Mouse (Mus musculus) megakaryocyte, embryonic 14.5 days (primary cell): ENCODE measurements around the gene AI661453. TPM values are rescaled to one million over a fixed set of nuclear protein-coding genes. Genes with fewer than 3 reads are reported as not detected.
"Not testable (repeated sequence)": the region's sequence is repeated elsewhere in the genome, so short reads cannot be mapped to it uniquely, and the experiment has no call there.

Experiments
- H3K27me3 ChIP-seq: replicated peaks from 2 replicates; pipeline ENCODE3; 2012; ENCODE audit warnings: inconsistent platforms
- H3K36me3 ChIP-seq: replicated peaks from 2 replicates; pipeline ENCODE3; 2012; ENCODE audit warnings: low read length, inconsistent platforms, mixed read lengths
- H3K4me1 ChIP-seq: 2 replicates; pipeline ENCODE4 v1.6.1; 2012; ENCODE audit warnings: inconsistent platforms
- H3K4me3 ChIP-seq: replicated peaks from 2 replicates; pipeline ENCODE3; 2012; ENCODE audit warnings: moderate library complexity, mild to moderate bottlenecking, inconsistent platforms
- H3K9me3 ChIP-seq: 2 replicates; pipeline ENCODE4 v1.6.1; 2012; ENCODE audit warnings: inconsistent platforms
- FLI1 ChIP-seq: IDR thresholded peaks from 2 replicates; pipeline ENCODE4 v1.6.1; 2012; ENCODE audit warnings: low read length, inconsistent platforms, mixed read lengths
- GATA1 ChIP-seq: IDR thresholded peaks from 3 replicates; pipeline ENCODE4 v1.6.1; 2012; ENCODE audit warnings: mixed read lengths, low read length, inconsistent platforms, borderline replicate concordance
- polyA plus RNA-seq: library from polyadenylated mRNA; stranded (reverse); fragments of >175 nt; gene quantifications from 2 replicates; pipeline ENCODE4 v1.2.3, GENCODE M21; 2012; ENCODE audit warnings: low replicate concordance; ENCODE audit not compliant: insufficient read depth

The AI661453 gene
- polyA plus RNA-seq, 1 experiment: 0.48 TPM

- H3K27me3 ChIP-seq: no peaks in the 10 kb centered on the region
- peaks cover 25% of the 10 kb centered on the region for H3K4me1 ChIP-seq
- peaks cover 91% of the 10 kb centered on the region for H3K36me3 ChIP-seq
- H3K9me3 ChIP-seq: no peaks in the 10 kb centered on the region
- TF ChIP-seq GATA1: no peak
- TF ChIP-seq FLI1: no peak
- no peak overlapping the region for H3K4me3 ChIP-seq
Observed at GRCm38 (mm10) chr17:47494132-47494531, 57.7 kb downstream of the AI661453 start.

- Histone ChIP-seq H3K27me3 (no peaks in the 10 kb centered on the region), H3K4me3 (peak overlapping the region; percentile 93), H3K9me3 (no peaks in the 10 kb centered on the region), H3K36me3 (peaks cover 45% of the 10 kb centered on the region), H3K4me1 (peaks cover 46% of the 10 kb centered on the region)
- TF ChIP-seq FLI1 (no peak), GATA1 (no peak)
Observed at GRCm38 (mm10) chr17:47501531-47501930, 65.1 kb downstream of the AI661453 start.

- Histone ChIP-seq H3K4me1 (peaks cover 49% of the 10 kb centered on the region), H3K4me3 (peak within 1 kb of the TSS; percentile 93), H3K36me3 (peaks cover 47% of the 10 kb centered on the region), H3K9me3 (no peaks in the 10 kb centered on the region), H3K27me3 (no peaks in the 10 kb centered on the region)
- TF ChIP-seq FLI1 (no peak), GATA1 (no peak)
Observed at GRCm38 (mm10) chr17:47501946-47502706, 65.7 kb downstream of the AI661453 start, which contains the start of gene Taf8. Taf8 (minus strand) TSS chr17:47502292.

- not testable (repeated sequence) for H3K27me3 ChIP-seq, H3K9me3 ChIP-seq
- H3K4me1 ChIP-seq: peaks cover 54% of the 10 kb centered on the region
- peak overlapping the region; percentile 93 for H3K4me3 ChIP-seq
- H3K36me3 ChIP-seq: peaks cover 47% of the 10 kb centered on the region
Observed at GRCm38 (mm10) chr17:47502707-47503045, 66.3 kb downstream of the AI661453 start.

- no peaks in the 10 kb centered on the region for H3K27me3 ChIP-seq
- no peaks in the 10 kb centered on the region for H3K9me3 ChIP-seq
- H3K36me3 ChIP-seq: peaks cover 38% of the 10 kb centered on the region
- TF ChIP-seq GATA1 (no peak), FLI1 (no peak)
- peaks cover 64% of the 10 kb centered on the region for H3K4me1 ChIP-seq
- peak overlapping the region; percentile 3 for H3K4me3 ChIP-seq
Observed at GRCm38 (mm10) chr17:47503689-47504088, 67.3 kb downstream of the AI661453 start.

GRCm38 (mm10) chr17:47504228-47504627, 67.8 kb downstream of the AI661453 start:
- no peak for TF ChIP-seq FLI1
- no peak for TF ChIP-seq GATA1
- H3K9me3 ChIP-seq: no peaks in the 10 kb centered on the region

GRCm38 (mm10) chr17:47504941-47505346, 68.5 kb downstream of the AI661453 start, which contains the start of gene Ccnd3:
Ccnd3 (plus strand) TSS chr17:47505051.
- no peaks in the 10 kb centered on the region for H3K9me3 ChIP-seq
- TF ChIP-seq FLI1 (peak; percentile 55; the same call in 1 of the 2 replicates), GATA1 (no peak)
- H3K4me3 ChIP-seq: peak within 1 kb of the TSS; percentile 96
- H3K27me3 ChIP-seq: no peaks in the 10 kb centered on the region
- H3K4me1 ChIP-seq: peaks cover 70% of the 10 kb centered on the region
- peaks cover 33% of the 10 kb centered on the region for H3K36me3 ChIP-seq

More at GRCm38 (mm10) chr17:47504228-47504627, 67.8 kb downstream of the AI661453 start:
- Histone ChIP-seq H3K36me3 (peaks cover 36% of the 10 kb centered on the region), H3K4me1 (peaks cover 65% of the 10 kb centered on the region), H3K27me3 (no peaks in the 10 kb centered on the region), H3K4me3 (peak overlapping the region; percentile 96)

- peaks cover 73% of the 10 kb centered on the region for H3K4me1 ChIP-seq
- no peaks in the 10 kb centered on the region for H3K9me3 ChIP-seq
- H3K27me3 ChIP-seq: no peaks in the 10 kb centered on the region
- peak overlapping the region; percentile 96 for H3K4me3 ChIP-seq
- H3K36me3 ChIP-seq: peaks cover 27% of the 10 kb centered on the region
- TF ChIP-seq FLI1 (no peak), GATA1 (no peak)
Observed at GRCm38 (mm10) chr17:47505566-47505965, 69.2 kb downstream of the AI661453 start.

- TF ChIP-seq FLI1 (no peak), GATA1 (no peak)
- Histone ChIP-seq H3K9me3 (no peaks in the 10 kb centered on the region), H3K27me3 (no peaks in the 10 kb centered on the region), H3K4me3 (peak overlapping the region; percentile 96), H3K4me1 (peaks cover 71% of the 10 kb centered on the region), H3K36me3 (peaks cover 22% of the 10 kb centered on the region)
Observed at GRCm38 (mm10) chr17:47506042-47506441, 69.6 kb downstream of the AI661453 start.

GRCm38 (mm10) chr17:47506697-47507096, 70.3 kb downstream of the AI661453 start:
- Histone ChIP-seq H3K4me3 (peak overlapping the region; percentile 96), H3K4me1 (peaks cover 72% of the 10 kb centered on the region)

More at GRCm38 (mm10) chr17:47506697-47507096, 70.3 kb downstream of the AI661453 start:
- H3K9me3 ChIP-seq: no peaks in the 10 kb centered on the region
- peaks cover 20% of the 10 kb centered on the region for H3K36me3 ChIP-seq
- no peaks in the 10 kb centered on the region for H3K27me3 ChIP-seq
- TF ChIP-seq GATA1 (no peak), FLI1 (no peak)
